Mouse (Mus musculus) heart, embryonic 12.5 days (tissue): Measurements from ENCODE around the gene Kmt2b. TPM values are rescaled to one million over a fixed set of nuclear protein-coding genes. Genes with fewer than 3 reads are reported as not detected.

Experiments used
- ATAC-seq: fragments of 200-750 bp; cut with Nextera tagmentation; 2 replicates; pipeline ENCODE4 v1.8.0; 2017; ENCODE audit warnings: moderate TSS enrichment, moderate library complexity; ENCODE audit not compliant: insufficient number of reproducible peaks, low FRiP score
- H3K27ac ChIP-seq: fragments of 300-500 bp; sonication (generic); 2 replicates; pipeline ENCODE4 v1.5.1; 2016; ENCODE audit warnings: mild to moderate bottlenecking, moderate library complexity; ENCODE audit not compliant: poor library complexity, severe bottlenecking
- H3K27me3 ChIP-seq: fragments of 300-500 bp; sonication (generic); replicated peaks from 2 replicates; pipeline ENCODE4 v1.6.1; 2016; ENCODE audit warnings: mild to moderate bottlenecking, moderate library complexity
- H3K36me3 ChIP-seq: fragments of 300-500 bp; sonication (generic); 2 replicates; pipeline ENCODE4 v1.6.1; 2016; ENCODE audit warnings: mild to moderate bottlenecking, moderate library complexity
- H3K4me1 ChIP-seq: fragments of 300-500 bp; sonication (generic); replicated peaks from 2 replicates; pipeline ENCODE4 v1.6.1; 2016; ENCODE audit warnings: mild to moderate bottlenecking
- H3K4me2 ChIP-seq: fragments of 300-500 bp; sonication (generic); 2 replicates; pipeline ENCODE4 v1.6.1; 2016; ENCODE audit warnings: mild to moderate bottlenecking, moderate library complexity
- H3K4me3 ChIP-seq: fragments of 300-500 bp; sonication (generic); 2 replicates; pipeline ENCODE4 v1.5.1; 2016; ENCODE audit warnings: mild to moderate bottlenecking
- H3K9ac ChIP-seq: fragments of 300-500 bp; sonication (generic); 2 replicates; pipeline ENCODE4 v1.6.1; 2016; ENCODE audit warnings: mild to moderate bottlenecking, moderate library complexity
- H3K9me3 ChIP-seq: fragments of 300-500 bp; sonication (generic); replicated peaks from 2 replicates; pipeline ENCODE4 v1.6.1; 2016; ENCODE audit warnings: mild to moderate bottlenecking, moderate library complexity
- WGBS: fragments of 180-500 bp; shearing (Covaris S2); methylation state at CpG from one replicate; pipeline ENCODE4 v1.1.7; 2016; 5-methylcytosine and 5-hydroxymethylcytosine counted together
- polyA plus RNA-seq: library from polyadenylated mRNA; unstranded; fragments of >200 nt; fragmentation: Nextera tagmentation; extraction: Ambion mirVana; gene quantifications from 2 replicates; pipeline ENCODE4 v1.2.1, GENCODE M21; 2016

Gene Kmt2b
- polyA plus RNA-seq, 1 experiment from 2014 or later, result 5.1 TPM

DNA sequence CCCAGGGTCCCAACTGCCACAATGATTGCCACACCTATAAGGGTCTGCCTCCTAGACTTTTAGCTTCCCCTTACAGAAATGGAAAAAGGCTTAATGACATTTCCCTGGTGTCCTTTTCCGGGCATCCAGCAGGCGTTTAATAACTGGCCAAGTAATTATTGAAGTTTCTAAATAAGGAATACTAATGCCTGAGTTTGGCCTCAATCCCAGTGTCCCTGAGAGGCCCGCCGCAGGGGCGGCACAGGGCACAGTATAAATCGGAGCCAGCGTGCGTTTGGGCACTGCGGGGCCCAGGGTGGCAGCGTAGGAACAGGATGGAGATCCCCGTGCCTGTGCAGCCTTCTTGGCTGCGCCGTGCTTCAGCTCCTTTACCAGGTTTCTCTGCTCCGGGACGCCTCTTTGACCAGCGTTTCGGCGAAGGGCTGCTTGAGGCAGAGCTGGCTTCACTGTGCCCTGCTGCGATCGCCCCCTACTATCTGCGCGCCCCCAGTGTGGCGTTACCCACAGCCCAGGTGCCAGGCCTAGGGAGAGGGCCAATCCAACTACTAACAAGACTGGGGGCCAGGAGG, 35.4 kb downstream of the Kmt2b start:
- H3K9me3 ChIP-seq, result no peaks in the 10 kb centered on the region
- H3K27me3 ChIP-seq, result no peaks in the 10 kb centered on the region
- peaks cover 15% of the 10 kb centered on the region for H3K4me1 ChIP-seq
- H3K27ac ChIP-seq, result peak overlapping the region; percentile 86
- 6% methylated on average over 23 of the region's 23 CpGs for WGBS
- ATAC-seq, result no peak
- peaks cover 48% of the 10 kb centered on the region for H3K36me3 ChIP-seq
- peak overlapping the region; percentile 76 for H3K9ac ChIP-seq
- peak overlapping the region; percentile 82 for H3K4me2 ChIP-seq
- H3K4me3 ChIP-seq, result peak overlapping the region; percentile 66

DNA sequence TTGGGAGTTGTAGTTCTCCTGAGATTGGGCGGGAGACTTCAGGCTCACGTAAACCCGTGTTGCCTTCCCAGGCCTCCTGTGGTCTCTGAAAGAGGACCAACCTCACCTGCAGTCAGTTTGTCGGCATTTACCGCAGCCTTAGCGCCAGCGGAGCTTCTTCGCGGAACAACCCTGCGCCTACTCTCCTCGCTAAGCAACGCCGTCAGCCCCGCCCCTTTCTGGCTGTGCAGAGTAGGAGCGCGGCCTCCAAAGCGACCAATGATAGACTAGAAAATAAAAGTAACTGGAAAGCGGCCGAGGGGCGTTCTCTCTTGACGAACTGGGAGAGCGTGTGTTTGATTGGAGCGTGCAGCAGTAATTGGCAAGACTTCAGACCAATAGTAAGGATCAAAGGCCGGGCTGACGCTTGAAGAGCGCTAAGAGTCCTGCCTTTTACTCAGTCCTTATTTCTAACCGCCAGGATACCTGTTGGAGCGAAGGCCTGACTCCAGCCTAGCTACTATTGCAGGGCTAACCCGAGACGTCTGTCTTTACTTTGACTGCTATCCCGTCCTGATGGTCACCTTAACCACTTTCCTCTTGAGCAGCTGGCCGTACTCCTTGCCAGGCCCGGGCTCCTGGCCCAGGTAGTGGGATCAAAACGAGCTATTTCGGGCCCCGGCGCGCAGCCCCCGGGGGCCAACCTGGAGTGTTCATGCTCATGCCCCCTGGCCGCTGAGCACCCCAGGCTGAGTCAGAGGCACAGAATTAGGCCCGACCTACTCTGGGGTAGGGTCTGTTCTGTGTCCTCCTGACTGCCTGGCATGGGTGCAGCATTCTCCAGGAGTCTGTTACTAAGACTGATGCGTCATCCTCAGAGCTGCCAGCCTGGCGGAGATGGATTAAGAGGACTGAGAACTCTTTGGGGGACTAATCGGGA, 36.2 kb downstream of the Kmt2b start, which contains the start of the genes Hspb6 and Proser3:
Gene Hspb6, plus strand, starts transcription at position 77 of the 919 bp plus-strand sequence.
Gene Proser3, minus strand, starts transcription at position 198 of the 919 bp plus-strand sequence.
- Histone ChIP-seq H3K27me3 (no peaks in the 10 kb centered on the region), H3K4me1 (peaks cover 12% of the 10 kb centered on the region), H3K4me3 (peak within 1 kb of the TSS; percentile 66), H3K4me2 (peak within 1 kb of the TSS; percentile 82), H3K9me3 (no peaks in the 10 kb centered on the region), H3K27ac (peak within 1 kb of the TSS; percentile 95), H3K9ac (peak within 1 kb of the TSS; percentile 81), H3K36me3 (peaks cover 50% of the 10 kb centered on the region)
- peak; percentile 95 for ATAC-seq
- under 1% methylated on average over 44 of the region's 44 CpGs for WGBS

DNA sequence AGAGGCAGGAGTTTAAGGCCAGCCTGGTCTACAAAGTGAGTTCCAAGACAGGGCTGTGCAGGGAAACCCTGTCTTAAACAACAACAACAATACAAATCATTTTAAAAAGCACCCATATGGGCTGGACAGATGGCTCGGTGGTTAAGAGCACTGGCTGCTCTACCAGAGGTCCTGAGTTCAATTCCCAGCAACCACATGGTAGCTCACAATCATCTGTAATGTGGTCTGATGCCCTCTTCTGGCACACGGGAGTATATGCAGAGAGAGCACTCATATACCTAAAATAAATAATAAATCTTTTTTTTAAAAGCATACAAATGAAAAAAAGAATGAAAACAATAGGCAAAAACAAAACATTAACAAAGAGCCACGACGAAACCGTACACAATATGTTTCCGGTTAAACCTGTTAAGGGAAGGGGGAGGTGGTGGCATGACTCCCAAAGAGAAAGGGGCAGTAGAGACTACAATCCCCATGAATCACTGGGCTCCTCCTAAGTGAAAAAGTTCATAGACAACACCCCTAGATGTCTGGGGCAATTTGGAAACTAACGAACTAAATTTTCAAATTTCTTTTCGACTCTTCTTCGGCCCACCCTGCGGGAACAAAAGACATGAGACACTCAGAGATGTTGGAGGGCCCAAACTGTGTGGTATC, 37.0 kb downstream of the Kmt2b start:
- peaks cover 42% of the 10 kb centered on the region for H3K36me3 ChIP-seq
- H3K4me3 ChIP-seq, result peak overlapping the region; percentile 66
- 4% methylated on average over 10 of the region's 10 CpGs for WGBS
- peaks cover 12% of the 10 kb centered on the region for H3K4me1 ChIP-seq
- peak overlapping the region; percentile 95 for H3K27ac ChIP-seq
- no peaks in the 10 kb centered on the region for H3K9me3 ChIP-seq
- H3K4me2 ChIP-seq, result peak overlapping the region; percentile 54
- H3K9ac ChIP-seq, result peak overlapping the region; percentile 81
- H3K27me3 ChIP-seq, result no peaks in the 10 kb centered on the region
- ATAC-seq, result peak; percentile 71

DNA sequence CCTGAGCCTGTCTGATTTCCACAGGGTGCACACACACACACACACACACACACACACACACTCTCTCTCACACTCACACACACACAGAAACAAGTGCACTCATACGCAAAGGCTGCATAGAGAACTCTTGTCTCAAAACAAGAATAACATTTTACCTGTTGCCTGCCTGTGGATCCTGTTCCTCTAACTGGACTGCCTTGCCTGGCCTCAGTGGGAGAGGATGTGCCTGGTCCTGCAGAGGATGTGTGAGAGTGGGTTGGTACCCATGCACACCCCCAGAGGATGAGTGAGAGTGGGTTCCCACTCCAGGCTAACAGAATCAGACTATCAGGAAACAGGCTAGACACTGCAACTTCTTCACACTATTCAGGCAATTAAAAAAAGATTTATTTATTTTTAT, 37.9 kb downstream of the Kmt2b start:
- ATAC-seq, result no peak
- no peaks in the 10 kb centered on the region for H3K9me3 ChIP-seq
- H3K27ac ChIP-seq, result no peak overlapping the region
- peaks cover 41% of the 10 kb centered on the region for H3K36me3 ChIP-seq
- no peak overlapping the region for H3K4me3 ChIP-seq
- H3K4me2 ChIP-seq, result no peak overlapping the region
- peaks cover 12% of the 10 kb centered on the region for H3K4me1 ChIP-seq
- no peaks in the 10 kb centered on the region for H3K27me3 ChIP-seq
- H3K9ac ChIP-seq, result no peak overlapping the region
- 95% methylated on average over 1 of the region's 1 CpGs for WGBS

DNA sequence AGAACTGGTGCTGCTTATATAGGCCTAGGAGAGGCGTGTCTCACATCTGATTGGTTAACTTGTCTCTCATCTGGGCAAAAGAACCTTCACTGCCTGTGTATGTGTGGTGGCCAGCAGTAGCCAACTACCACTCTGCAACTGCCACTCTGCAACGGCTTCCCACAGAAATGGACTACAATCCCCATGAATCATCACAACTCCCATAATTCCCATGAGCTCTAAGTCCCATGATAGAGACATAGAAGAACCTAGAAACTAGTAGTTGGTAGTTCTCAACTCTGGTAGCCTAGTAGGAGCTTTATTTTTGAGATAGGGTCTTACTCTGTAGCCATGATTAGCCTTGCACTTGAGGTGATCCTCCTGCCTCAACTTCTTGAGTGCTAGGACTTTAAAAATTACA, 38.6 kb downstream of the Kmt2b start:
- ATAC-seq, result no peak
- 71% methylated on average over 2 of the region's 2 CpGs for WGBS
- peaks cover 39% of the 10 kb centered on the region for H3K36me3 ChIP-seq

DNA sequence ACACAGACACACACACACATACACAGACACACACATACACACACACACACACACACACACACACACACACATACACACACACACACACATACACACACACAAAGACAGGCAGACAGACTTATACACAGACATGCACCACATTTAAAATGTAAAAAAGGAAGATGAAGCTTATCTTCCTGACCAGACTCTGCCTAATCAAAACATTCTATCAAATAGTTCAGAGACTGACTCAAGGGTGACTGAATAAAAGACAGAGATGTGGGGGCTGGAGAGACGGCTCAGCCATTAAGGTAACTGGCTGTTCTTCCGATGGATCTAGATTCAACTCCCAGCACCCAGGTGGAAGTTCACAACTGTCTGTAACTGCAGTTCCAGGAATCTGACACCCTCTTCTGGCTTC, 44.2 kb downstream of the Kmt2b start:
- no peak for ATAC-seq
- H3K4me2 ChIP-seq, result no peak overlapping the region
- WGBS, result 89% methylated on average over 2 of the region's 2 CpGs
- H3K9me3 ChIP-seq, result no peaks in the 10 kb centered on the region
- no peaks in the 10 kb centered on the region for H3K27me3 ChIP-seq
- H3K9ac ChIP-seq, result no peak overlapping the region
- no peak overlapping the region for H3K27ac ChIP-seq
- H3K4me3 ChIP-seq, result no peak overlapping the region
- no peaks in the 10 kb centered on the region for H3K4me1 ChIP-seq
- peaks cover 73% of the 10 kb centered on the region for H3K36me3 ChIP-seq

More for the DNA sequence above, 38.6 kb downstream of the Kmt2b start:
- Histone ChIP-seq H3K4me1 (peaks cover 12% of the 10 kb centered on the region), H3K9ac (no peak overlapping the region), H3K27ac (no peak overlapping the region), H3K4me2 (no peak overlapping the region), H3K4me3 (no peak overlapping the region), H3K9me3 (no peaks in the 10 kb centered on the region), H3K27me3 (no peaks in the 10 kb centered on the region)

DNA sequence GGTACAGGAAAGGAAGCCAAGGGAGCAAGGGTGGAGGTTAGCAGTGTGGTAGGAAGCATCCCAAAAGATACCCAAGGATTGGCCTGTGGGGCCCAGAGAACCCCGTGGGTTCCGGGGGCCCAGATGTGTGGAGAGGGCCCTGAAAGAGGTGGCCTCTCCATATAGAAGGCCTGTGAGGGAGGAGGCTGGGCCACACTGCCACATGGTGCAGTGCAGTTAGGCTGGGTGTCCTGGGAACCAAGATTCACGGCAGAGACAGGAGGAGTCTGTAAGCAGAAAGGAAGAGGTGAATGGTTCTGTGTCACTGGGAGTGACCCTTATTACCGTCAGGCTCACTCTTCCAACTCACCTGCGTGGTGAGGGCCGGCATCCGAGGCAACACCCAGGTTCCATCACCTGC, 48.0 kb downstream of the Kmt2b start:
- no peaks in the 10 kb centered on the region for H3K27me3 ChIP-seq
- H3K4me2 ChIP-seq, result no peak overlapping the region
- no peak overlapping the region for H3K4me3 ChIP-seq
- H3K27ac ChIP-seq, result no peak overlapping the region
- no peaks in the 10 kb centered on the region for H3K9me3 ChIP-seq
- no peak for ATAC-seq
- WGBS, result 88% methylated on average over 7 of the region's 7 CpGs
- peaks cover 3% of the 10 kb centered on the region for H3K4me1 ChIP-seq
- peaks cover 55% of the 10 kb centered on the region for H3K36me3 ChIP-seq
- no peak overlapping the region for H3K9ac ChIP-seq

DNA sequence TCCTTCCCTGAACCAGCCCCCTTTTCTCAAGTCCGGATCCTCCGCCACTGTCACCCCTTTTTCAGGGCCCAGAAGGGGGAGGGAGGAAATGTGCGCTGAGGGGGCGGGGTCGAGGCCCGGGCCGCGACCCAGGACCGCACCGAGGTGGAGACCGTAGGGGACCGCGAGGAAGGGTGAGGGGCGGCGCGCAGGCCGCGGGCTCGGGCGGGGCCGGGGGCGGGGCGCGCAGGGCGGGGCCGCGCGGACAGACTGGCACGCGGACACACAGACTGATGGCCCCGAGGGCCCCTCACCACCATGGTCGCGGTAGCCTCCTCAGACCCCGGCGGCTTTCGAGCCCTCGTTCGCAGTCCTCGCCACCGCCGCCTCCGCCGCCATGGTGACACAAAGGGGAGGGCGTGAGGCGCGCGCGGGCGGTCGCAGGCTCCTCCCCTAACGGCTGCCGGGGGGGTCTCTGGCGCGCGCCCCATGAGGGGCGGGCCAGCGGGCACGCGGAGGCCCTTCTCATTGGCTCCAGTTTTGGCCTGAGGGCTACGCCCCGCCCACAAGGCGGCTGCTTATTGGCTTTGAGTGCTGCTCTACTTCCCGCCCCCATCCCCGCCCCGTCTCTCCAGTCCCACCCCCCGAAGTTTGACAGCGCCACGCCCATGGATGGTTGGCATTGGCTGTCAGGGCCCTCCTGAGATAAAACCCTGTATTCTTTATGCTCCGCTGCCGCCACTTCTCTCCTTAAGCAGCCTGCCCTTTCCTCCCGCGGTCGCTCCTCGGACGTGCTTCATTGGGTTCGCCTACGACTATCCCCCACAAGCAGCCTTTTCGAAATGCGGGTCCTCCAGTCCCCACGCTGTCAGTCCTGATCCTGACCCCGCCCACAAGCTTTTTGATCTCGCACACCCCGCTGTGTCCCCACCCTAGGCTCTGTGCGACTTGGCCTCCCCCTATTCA, 53.6 kb downstream of the Kmt2b start, which contains the start of gene Arhgap33:
Gene Arhgap33, minus strand, starts transcription at position 428 of the 945 bp plus-strand sequence.
- WGBS, result under 1% methylated on average over 56 of the region's 84 CpGs
- peak within 1 kb of the TSS; percentile 96 for H3K4me2 ChIP-seq
- peaks cover 32% of the 10 kb centered on the region for H3K36me3 ChIP-seq
- H3K4me3 ChIP-seq, result peak within 1 kb of the TSS; percentile 74
- H3K9me3 ChIP-seq, result no peaks in the 10 kb centered on the region
- ATAC-seq, result peak; percentile 95
- H3K27me3 ChIP-seq, result 0 out of 2 replicates have a peak, but pooled peaks cover 11% of the 10 kb centered on the region
- peak within 1 kb of the TSS; percentile 80 for H3K9ac ChIP-seq
- H3K4me1 ChIP-seq, result peaks cover 33% of the 10 kb centered on the region
- 0 out of 2 replicates have a peak within 1 kb of the TSS, but pooled peaks have one; percentile 20 for H3K27ac ChIP-seq

DNA sequence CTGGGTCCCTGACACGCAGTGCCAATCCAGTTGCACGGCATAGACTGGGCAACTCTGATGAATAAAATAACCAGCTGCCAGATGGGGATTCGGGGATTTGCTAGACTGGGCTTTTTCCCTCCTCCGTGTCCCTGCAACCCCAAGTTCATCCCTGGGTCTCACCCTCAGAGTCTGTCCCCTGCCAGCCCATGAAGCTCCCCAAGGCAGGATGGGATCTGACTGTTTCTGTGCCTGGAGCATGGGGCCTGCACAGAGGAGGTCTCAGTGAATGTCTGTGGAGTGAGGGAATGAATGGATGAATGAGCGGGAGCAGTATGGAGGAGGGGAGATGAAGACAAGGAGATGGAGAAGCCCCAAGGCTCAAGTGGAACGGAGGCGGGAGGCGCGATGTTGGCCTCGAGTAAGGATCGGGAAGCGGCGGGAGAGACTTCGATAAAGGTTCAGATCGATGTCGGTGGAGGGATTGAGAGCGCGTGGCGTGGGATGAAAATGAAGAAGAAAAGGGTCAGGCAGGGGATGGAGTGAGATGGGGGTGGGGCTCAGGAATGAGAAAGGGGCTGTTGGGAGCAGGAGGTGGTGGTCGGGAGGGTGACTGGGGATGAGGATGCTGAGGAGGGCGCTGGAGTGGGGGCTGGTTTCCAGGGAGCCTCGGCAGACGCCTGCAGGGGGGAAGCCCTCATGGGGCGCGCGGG, 54.4 kb downstream of the Kmt2b start:
- 0 out of 2 replicates have a peak, but pooled peaks cover 11% of the 10 kb centered on the region for H3K27me3 ChIP-seq
- H3K9ac ChIP-seq, result peak overlapping the region; percentile 80
- no peaks in the 10 kb centered on the region for H3K9me3 ChIP-seq
- ATAC-seq, result no peak; the same call in 1 of the 2 replicates
- no peak overlapping the region for H3K27ac ChIP-seq
- H3K4me2 ChIP-seq, result peak overlapping the region; percentile 96
- 9% methylated on average over 26 of the region's 26 CpGs for WGBS
- peaks cover 32% of the 10 kb centered on the region for H3K36me3 ChIP-seq
- peaks cover 33% of the 10 kb centered on the region for H3K4me1 ChIP-seq
- peak overlapping the region; percentile 74 for H3K4me3 ChIP-seq
